Mouse (Mus musculus): ENCODE measurements around the gene Uncx. TPM values are rescaled to one million over a fixed set of nuclear protein-coding genes. Genes with fewer than 3 reads are reported as not detected.

Gene Uncx
- polyA plus RNA-seq, 1 experiment: 1.1 TPM

DNA sequence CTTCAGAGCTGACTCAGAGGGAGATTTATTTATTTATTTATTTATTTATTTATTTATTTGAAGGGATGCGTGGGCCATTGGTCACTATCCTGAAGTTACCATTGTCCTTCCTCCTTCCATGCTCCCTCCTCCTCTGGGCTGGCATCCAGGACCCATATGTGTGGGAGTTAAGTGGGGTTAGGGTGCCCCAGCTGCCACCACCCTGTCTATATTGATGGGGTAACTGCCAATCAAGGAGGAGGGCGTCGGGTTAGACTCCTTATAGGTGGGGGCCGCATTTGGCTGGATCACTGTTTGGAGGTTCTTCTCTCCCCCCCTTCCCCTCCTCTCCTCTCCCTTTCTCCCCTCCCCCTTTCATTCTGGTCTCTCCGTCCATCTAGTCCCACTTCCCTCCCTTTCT, 738 bp upstream of the Uncx start:
- Histone ChIP-seq H3K4me3 (ENCODE audit: insufficient read depth, low read depth, low read length) (no peak overlapping the region), H3K27ac (ENCODE audit: insufficient read depth, low read depth, low read length) (no peak overlapping the region)
- WGBS: 25% methylated on average over 5 of the region's 5 CpGs

GRCm38 (mm10) chr5:139543650-139544270, 466 bp downstream of the Uncx start:
- Histone ChIP-seq H3K4me1 (ENCODE audit: control insufficient read depth, insufficient read depth, low read length) (no peaks in the 10 kb centered on the region), H3K36me3 (ENCODE audit: control insufficient read depth, insufficient read depth, low read length) (no peaks in the 10 kb centered on the region), H3K4me3 (ENCODE audit: insufficient read depth, low read depth, low read length) (no peak overlapping the region), H3K27ac (ENCODE audit: insufficient read depth, low read depth, low read length) (no peak overlapping the region), H3K27me3 (replicated peaks; ENCODE audit: control insufficient read depth, insufficient read depth, low read length) (peaks cover 21% of the 10 kb centered on the region)
- no peak for TF ChIP-seq POLR2A (IDR thresholded peaks at IDR 0.05; ENCODE audit: low read depth, low read length)
- TF ChIP-seq CTCF (conservative IDR thresholded peaks at IDR 0.05; ENCODE audit: insufficient read depth, insufficient read length, low read depth, low read length): no peak
- WGBS: 3% methylated on average over 70 of the region's 71 CpGs
- no peak for DNase-seq

More for the DNA sequence above, 738 bp upstream of the Uncx start:
- Histone ChIP-seq H3K27me3 (replicated peaks; ENCODE audit: control insufficient read depth, insufficient read depth, low read length) (peaks cover 21% of the 10 kb centered on the region), H3K4me1 (ENCODE audit: control insufficient read depth, insufficient read depth, low read length) (no peaks in the 10 kb centered on the region), H3K36me3 (ENCODE audit: control insufficient read depth, insufficient read depth, low read length) (no peaks in the 10 kb centered on the region)
- DNase-seq: no peak
- TF ChIP-seq POLR2A (IDR thresholded peaks at IDR 0.05; ENCODE audit: low read depth, low read length) (no peak), CTCF (conservative IDR thresholded peaks at IDR 0.05; ENCODE audit: insufficient read depth, insufficient read length, low read depth, low read length) (no peak)

DNA sequence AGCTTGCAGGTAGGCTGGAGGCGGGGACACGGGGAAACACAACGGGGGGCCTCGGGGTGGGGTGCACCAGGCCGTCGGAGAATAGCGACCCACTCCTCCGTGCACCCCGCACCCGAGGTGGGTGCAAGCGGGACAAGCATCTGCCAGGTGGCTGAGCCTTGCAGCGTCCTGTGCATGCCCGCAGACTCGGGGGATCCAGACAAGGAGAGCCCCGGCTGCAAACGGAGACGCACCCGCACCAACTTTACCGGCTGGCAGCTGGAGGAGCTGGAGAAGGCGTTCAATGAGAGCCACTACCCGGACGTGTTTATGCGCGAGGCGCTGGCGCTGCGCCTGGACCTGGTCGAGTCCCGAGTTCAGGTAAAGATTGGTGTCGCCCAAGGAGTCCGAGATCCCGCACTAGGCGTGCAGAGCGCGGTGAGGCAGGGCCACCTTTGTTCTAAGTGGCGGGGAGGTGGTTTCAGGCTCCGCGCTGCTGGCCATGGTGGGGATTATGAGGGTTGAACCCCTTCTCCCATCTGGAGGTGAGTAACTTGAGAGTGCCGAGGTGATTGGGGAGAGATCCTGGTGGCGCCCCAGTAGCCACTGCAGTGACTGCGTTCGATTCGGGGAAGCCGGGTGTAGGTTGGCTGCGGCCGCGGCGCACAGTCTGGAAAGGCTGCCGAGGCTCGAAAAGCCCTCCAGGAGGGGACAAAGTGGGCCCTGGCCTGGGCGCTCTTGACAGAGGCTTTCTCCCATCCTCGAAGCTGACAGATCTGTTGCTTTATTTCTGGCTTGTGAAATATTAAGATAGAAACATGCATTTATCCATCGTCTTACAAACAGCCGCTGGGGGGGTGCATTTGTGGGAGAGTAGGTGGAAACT, 1.2 kb downstream of the Uncx start:
- DNase-seq: no peak
- H3K4me1 ChIP-seq (ENCODE audit: control insufficient read depth, insufficient read depth, low read length): no peaks in the 10 kb centered on the region
- 3% methylated on average over 54 of the region's 54 CpGs for WGBS
- no peak overlapping the region for H3K27ac ChIP-seq (ENCODE audit: insufficient read depth, low read depth, low read length)
- no peak for TF ChIP-seq POLR2A (IDR thresholded peaks at IDR 0.05; ENCODE audit: low read depth, low read length)
- no peak for TF ChIP-seq CTCF (conservative IDR thresholded peaks at IDR 0.05; ENCODE audit: insufficient read depth, insufficient read length, low read depth, low read length)
- H3K36me3 ChIP-seq (ENCODE audit: control insufficient read depth, insufficient read depth, low read length): no peaks in the 10 kb centered on the region
- no peak overlapping the region for H3K4me3 ChIP-seq (ENCODE audit: insufficient read depth, low read depth, low read length)
- H3K27me3 ChIP-seq (replicated peaks; ENCODE audit: control insufficient read depth, insufficient read depth, low read length): peaks cover 21% of the 10 kb centered on the region

DNA sequence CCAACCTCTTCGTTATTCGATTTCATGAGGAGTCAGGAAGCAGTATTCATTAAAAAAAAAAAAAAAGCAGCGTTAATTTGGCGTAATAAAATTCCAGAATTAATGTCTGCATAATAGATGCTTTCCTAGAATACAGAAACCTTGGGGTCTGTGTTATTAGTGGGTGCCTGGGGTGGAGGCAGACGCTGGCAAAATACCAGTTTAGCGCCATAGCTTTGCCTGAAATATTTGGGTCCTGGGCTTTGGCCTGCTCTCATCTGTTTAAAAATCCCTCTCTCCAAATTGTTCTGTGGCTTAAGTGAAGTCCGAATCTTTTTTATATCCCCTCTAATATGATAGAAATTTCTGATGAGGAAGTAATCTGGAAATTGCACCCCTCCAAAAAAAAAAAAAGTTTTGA, 1.9 kb downstream of the Uncx start:
- no peak overlapping the region for H3K4me3 ChIP-seq (ENCODE audit: insufficient read depth, low read depth, low read length)
- 29% methylated on average over 7 of the region's 7 CpGs for WGBS
- H3K36me3 ChIP-seq (ENCODE audit: control insufficient read depth, insufficient read depth, low read length): no peaks in the 10 kb centered on the region
- no peak for DNase-seq
- H3K4me1 ChIP-seq (ENCODE audit: control insufficient read depth, insufficient read depth, low read length): no peaks in the 10 kb centered on the region
- TF ChIP-seq CTCF (conservative IDR thresholded peaks at IDR 0.05; ENCODE audit: insufficient read depth, insufficient read length, low read depth, low read length) (no peak), POLR2A (IDR thresholded peaks at IDR 0.05; ENCODE audit: low read depth, low read length) (no peak)
- H3K27me3 ChIP-seq (replicated peaks; ENCODE audit: control insufficient read depth, insufficient read depth, low read length): peaks cover 20% of the 10 kb centered on the region
- no peak overlapping the region for H3K27ac ChIP-seq (ENCODE audit: insufficient read depth, low read depth, low read length)

DNA sequence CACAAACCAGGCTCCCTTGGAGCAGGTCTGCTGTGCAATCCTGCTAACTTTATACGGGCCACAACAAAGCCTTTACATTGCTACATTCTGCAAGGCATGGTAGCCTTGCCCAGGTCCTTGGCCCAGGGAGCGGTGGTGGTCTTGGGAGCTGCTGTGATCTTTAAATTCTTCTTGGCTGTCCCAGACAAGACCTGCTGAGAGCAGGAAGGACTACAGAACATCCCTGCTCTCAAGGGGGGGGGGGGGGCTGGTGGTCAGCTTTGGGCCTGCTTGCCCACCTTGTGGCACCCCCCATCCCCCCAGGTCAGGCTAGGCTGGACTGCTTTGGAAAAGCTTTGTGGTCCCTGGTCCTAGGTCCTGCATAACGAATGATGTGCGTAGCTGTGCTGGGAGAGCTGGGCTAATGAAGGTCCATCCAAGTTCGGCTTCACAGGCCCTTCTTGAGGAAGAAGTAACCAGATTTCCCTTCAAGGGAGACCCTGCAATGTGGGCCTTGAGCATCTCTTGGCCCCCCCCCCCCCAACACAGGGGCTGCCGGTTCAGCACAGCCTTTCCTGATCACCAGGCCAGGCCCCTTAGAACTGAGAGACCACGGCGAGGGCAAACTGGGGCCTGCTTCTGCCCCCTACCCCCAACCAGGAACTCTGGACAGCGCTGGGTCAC, 2.5 kb downstream of the Uncx start:
- no peak for TF ChIP-seq POLR2A (IDR thresholded peaks at IDR 0.05; ENCODE audit: low read depth, low read length)
- TF ChIP-seq CTCF (conservative IDR thresholded peaks at IDR 0.05; ENCODE audit: insufficient read depth, insufficient read length, low read depth, low read length): no peak
- no peaks in the 10 kb centered on the region for H3K4me1 ChIP-seq (ENCODE audit: control insufficient read depth, insufficient read depth, low read length)
- no peak overlapping the region for H3K27ac ChIP-seq (ENCODE audit: insufficient read depth, low read depth, low read length)
- no peak overlapping the region for H3K4me3 ChIP-seq (ENCODE audit: insufficient read depth, low read depth, low read length)
- peaks cover 18% of the 10 kb centered on the region for H3K27me3 ChIP-seq (replicated peaks; ENCODE audit: control insufficient read depth, insufficient read depth, low read length)
- DNase-seq: no peak
- 23% methylated on average over 9 of the region's 9 CpGs for WGBS
- no peaks in the 10 kb centered on the region for H3K36me3 ChIP-seq (ENCODE audit: control insufficient read depth, insufficient read depth, low read length)

DNA sequence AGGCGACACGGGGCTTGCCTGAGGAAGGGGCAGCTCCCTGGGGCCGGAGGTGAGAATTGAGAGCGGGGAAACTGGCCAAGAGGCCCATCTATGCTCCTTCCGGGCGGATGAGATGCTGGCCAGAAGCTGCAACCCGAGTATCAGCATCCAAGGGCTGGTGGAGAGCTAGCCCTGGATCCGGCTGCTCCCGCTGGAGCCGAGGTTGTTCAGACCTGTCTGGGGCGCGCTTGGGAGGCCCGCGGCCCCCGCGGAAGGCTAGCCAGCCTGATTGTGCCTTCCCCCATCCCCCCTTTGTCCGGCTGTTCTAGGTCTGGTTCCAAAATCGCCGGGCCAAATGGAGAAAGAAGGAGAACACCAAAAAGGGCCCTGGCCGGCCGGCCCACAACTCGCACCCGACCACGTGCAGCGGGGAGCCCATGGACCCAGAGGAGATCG, 3.1 kb downstream of the Uncx start:
- no peaks in the 10 kb centered on the region for H3K4me1 ChIP-seq (ENCODE audit: control insufficient read depth, insufficient read depth, low read length)
- DNase-seq: no peak
- no peak overlapping the region for H3K4me3 ChIP-seq (ENCODE audit: insufficient read depth, low read depth, low read length)
- no peak overlapping the region for H3K27ac ChIP-seq (ENCODE audit: insufficient read depth, low read depth, low read length)
- no peaks in the 10 kb centered on the region for H3K36me3 ChIP-seq (ENCODE audit: control insufficient read depth, insufficient read depth, low read length)
- WGBS: 5% methylated on average over 26 of the region's 26 CpGs
- peaks cover 17% of the 10 kb centered on the region for H3K27me3 ChIP-seq (replicated peaks; ENCODE audit: control insufficient read depth, insufficient read depth, low read length)
- TF ChIP-seq CTCF (conservative IDR thresholded peaks at IDR 0.05; ENCODE audit: insufficient read depth, insufficient read length, low read depth, low read length): no peak
- no peak for TF ChIP-seq POLR2A (IDR thresholded peaks at IDR 0.05; ENCODE audit: low read depth, low read length)

Data from kidney, adult 2 months (tissue).